Mouse (Mus musculus): ENCODE measurements at regions not wholly inside any gene's neighbourhood (a gene's known extent, or its start where the extent isn't known, plus 50 kb on each side); places are given as distances from the start of the nearest gene placed in this dataset.
A peak's percentile ranks its signal among the peaks of the same experiment; 100 is the strongest.

DNA sequence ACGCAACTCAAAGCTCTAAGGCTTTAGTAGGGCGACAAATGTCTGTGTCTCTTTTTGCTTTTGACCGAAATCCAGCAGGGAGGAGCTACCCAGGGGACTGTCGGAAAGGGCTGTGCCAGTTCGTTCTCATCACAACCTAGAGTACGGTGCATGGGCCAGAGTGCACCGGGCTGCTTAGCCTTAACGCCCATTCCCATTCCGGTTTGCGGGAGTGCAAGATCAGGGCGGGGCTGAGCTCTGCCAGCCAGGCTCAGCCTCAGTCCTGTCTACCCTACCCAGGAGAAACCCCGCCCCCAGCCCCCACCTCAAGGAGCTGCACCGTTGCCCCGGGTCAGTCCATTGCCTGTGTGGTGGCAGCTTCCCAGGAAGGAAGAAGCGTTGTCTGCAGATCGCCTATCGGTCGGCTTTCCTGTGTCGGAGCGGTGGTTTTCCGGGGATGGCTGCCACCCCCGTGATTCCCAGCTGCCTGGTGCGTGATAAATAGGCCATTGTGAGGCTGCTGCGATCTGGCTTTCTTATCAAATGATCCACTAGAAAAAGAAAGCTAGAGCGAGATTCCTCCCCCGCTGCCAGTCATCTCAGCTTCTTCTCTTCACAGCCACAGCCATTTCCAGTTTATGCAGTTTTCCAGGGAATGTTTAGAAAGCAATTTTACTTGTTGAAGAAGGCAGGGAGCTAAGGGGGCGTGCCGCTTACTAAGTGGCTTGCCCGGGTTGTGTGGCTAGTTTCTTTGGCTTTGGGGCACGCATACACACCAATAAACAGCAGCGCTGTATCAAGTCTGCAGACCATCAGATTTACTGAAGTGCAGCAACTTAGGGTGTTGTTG, 187.4 kb upstream of the Ankrd55 start:
- Histone ChIP-seq H3K4me1 (ENCODE audit: control insufficient read depth, insufficient read depth, low read length) (peaks cover 13% of the 10 kb centered on the region), H3K27ac (ENCODE audit: insufficient read depth, low read depth, low read length) (no peak overlapping the region), H3K4me3 (ENCODE audit: insufficient read depth, low read length) (peak overlapping the region; percentile 53)
- TF ChIP-seq POLR2A (IDR thresholded peaks at IDR 0.05; ENCODE audit: borderline replicate concordance, low read depth, low read length) (no peak), CTCF (IDR thresholded peaks at IDR 0.05; ENCODE audit: low read depth, low read length) (no peak)

DNA sequence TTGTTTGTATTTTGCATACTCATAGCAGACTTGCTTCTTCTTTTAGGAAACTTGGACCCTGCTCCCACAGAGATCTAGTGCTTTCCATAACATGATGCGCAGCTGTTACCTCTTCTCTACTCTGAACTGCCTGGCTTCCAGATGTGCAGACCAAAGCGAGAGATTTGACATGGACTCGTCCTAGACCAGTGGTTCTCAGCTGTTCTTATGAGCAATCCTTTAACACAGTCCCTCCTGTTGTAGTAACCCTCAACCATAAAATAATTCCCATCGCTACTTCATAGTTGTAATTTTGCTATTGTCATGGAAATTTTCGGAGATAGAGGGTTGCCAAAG, 186.9 kb upstream of the Ankrd55 start:
- Histone ChIP-seq H3K4me3 (ENCODE audit: insufficient read depth, low read length) (peak overlapping the region; percentile 53), H3K4me1 (ENCODE audit: control insufficient read depth, insufficient read depth, low read length) (peaks cover 16% of the 10 kb centered on the region), H3K27ac (ENCODE audit: insufficient read depth, low read depth, low read length) (no peak overlapping the region)
- no peak for TF ChIP-seq CTCF (IDR thresholded peaks at IDR 0.05; ENCODE audit: low read depth, low read length)
- TF ChIP-seq POLR2A (IDR thresholded peaks at IDR 0.05; ENCODE audit: borderline replicate concordance, low read depth, low read length): no peak

DNA sequence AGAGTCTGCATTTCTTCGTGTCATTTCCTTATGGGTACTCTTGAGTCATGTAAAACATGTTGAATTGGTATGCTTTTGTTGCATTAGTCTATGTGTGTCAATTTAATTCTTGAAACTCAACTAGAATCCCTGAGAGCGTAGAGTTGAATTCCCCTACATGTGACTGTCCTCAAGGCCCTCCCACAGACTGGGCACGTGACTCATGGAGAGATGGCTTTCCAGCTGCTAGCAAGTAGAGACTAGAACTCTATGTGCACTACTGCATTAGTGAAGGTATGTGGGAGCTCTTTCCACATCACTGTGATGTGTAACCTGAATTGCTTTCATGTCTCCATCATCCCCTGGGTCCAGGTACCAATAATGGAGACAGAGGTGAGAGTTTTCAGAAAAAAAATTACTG, 182.3 kb upstream of the Ankrd55 start:
- H3K27ac ChIP-seq (ENCODE audit: insufficient read depth, low read depth, low read length): no peak overlapping the region
- H3K4me1 ChIP-seq (ENCODE audit: control insufficient read depth, insufficient read depth, low read length): peaks cover 27% of the 10 kb centered on the region
- TF ChIP-seq POLR2A (IDR thresholded peaks at IDR 0.05; ENCODE audit: borderline replicate concordance, low read depth, low read length) (no peak), CTCF (IDR thresholded peaks at IDR 0.05; ENCODE audit: low read depth, low read length) (no peak)
- H3K4me3 ChIP-seq (ENCODE audit: insufficient read depth, low read length): no peak overlapping the region

DNA sequence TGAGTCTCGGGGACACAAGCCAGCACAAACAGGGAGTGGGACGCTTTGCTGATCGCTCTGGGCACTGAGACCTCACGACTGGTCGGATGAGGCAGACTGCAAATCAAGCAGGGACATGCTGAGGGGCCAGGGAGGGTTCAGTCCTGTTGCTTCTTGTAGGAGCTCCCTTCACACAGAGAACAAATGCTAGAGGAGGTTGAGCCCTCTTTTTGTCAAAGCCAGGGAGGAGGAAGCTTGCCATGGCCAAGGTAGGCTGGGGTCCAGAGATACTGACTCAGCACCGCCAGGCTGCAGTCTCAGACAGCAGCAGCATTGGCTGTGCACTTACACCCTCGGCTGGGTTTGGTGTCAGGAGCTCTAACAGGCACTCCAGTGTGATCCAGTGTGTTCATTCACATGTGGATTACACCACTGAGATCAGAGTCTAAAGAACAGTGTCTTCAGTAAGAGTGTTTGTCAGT, 173.5 kb upstream of the Ankrd55 start:
- no peak overlapping the region for H3K4me3 ChIP-seq (ENCODE audit: insufficient read depth, low read length)
- peaks cover 51% of the 10 kb centered on the region for H3K4me1 ChIP-seq (ENCODE audit: control insufficient read depth, insufficient read depth, low read length)
- TF ChIP-seq POLR2A (IDR thresholded peaks at IDR 0.05; ENCODE audit: borderline replicate concordance, low read depth, low read length): no peak
- TF ChIP-seq CTCF (IDR thresholded peaks at IDR 0.05; ENCODE audit: low read depth, low read length): no peak
- no peak overlapping the region for H3K27ac ChIP-seq (ENCODE audit: insufficient read depth, low read depth, low read length)

DNA sequence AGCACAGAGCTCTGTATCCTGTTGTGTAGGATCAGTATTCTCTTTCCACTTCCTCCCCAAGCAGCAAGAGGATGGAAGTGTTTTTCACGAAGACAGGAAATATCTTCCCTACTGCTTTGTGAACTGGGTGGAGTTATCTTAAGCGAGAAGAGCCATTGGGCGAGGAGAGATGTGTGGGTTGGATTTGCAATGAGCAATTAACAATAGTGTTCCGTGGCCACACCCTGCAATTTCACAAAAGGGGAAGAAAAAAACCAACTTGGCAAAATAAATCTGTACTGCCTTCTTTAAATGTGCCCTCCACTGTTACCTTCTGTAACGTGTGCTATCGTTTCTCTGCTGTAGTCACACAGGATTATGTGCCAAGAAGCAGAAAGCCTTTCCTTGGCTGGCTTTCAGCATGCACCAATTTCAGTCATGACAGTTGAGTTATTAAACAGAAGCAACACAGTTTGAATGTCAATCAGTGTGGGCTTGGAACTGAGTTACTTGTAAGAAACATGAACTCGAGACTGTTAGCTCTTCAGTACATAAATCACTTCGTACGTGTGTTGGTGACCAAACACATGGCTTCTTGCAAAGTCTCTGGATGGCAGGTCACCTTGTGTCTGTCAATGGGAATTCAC, 172.0 kb upstream of the Ankrd55 start:
- no peak for TF ChIP-seq POLR2A (IDR thresholded peaks at IDR 0.05; ENCODE audit: borderline replicate concordance, low read depth, low read length)
- TF ChIP-seq CTCF (IDR thresholded peaks at IDR 0.05; ENCODE audit: low read depth, low read length): no peak
- H3K4me1 ChIP-seq (ENCODE audit: control insufficient read depth, insufficient read depth, low read length): peaks cover 48% of the 10 kb centered on the region
- peak overlapping the region; percentile 74 for H3K27ac ChIP-seq (ENCODE audit: insufficient read depth, low read depth, low read length)
- H3K4me3 ChIP-seq (ENCODE audit: insufficient read depth, low read length): peak overlapping the region; percentile 5

DNA sequence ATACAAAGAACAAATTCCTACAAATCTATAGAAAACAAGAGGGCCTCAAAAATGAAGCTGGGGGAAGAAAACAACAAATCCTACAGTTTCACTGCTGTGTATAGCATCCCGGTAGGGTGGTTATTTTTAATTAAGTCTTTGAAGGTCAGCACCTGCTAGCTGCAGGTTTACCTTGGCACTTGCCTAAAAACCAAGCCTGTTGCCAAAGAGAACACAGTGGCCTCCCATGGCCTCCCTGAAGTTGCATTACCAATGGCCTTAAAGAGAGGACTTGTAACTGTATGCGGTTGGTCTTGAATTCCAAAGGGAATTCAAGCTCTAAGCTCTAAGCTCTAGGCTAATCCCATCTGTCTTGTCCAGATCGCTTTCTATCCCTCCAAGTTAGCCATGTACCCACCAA, 169.7 kb upstream of the Ankrd55 start:
- Histone ChIP-seq H3K4me1 (ENCODE audit: control insufficient read depth, insufficient read depth, low read length) (peaks cover 32% of the 10 kb centered on the region), H3K27ac (ENCODE audit: insufficient read depth, low read depth, low read length) (no peak overlapping the region), H3K4me3 (ENCODE audit: insufficient read depth, low read length) (no peak overlapping the region)
- no peak for TF ChIP-seq CTCF (IDR thresholded peaks at IDR 0.05; ENCODE audit: low read depth, low read length)
- TF ChIP-seq POLR2A (IDR thresholded peaks at IDR 0.05; ENCODE audit: borderline replicate concordance, low read depth, low read length): no peak

DNA sequence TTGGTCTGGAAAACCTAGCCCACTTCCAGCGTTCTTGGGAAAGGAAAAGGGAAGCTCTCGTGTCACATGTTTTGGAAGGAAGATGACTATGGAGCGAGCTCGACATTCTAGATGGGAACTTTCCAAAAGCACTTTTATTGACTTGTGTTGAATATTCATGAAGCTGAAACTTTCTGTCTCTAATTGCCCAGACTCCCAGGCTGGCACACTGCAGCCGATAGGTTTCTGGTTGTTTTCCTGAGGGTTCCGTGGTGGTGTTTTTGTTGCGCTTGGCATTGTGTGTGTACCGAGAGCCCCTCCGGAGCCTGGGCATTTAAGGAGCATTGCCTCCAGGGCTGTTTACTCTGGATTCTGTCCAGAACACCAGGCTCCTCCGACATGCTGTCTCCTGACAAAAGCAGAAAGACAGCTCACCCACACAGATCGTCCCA, 168.6 kb upstream of the Ankrd55 start:
- no peak overlapping the region for H3K4me3 ChIP-seq (ENCODE audit: insufficient read depth, low read length)
- peaks cover 23% of the 10 kb centered on the region for H3K4me1 ChIP-seq (ENCODE audit: control insufficient read depth, insufficient read depth, low read length)
- no peak overlapping the region for H3K27ac ChIP-seq (ENCODE audit: insufficient read depth, low read depth, low read length)
- TF ChIP-seq CTCF (IDR thresholded peaks at IDR 0.05; ENCODE audit: low read depth, low read length): no peak
- TF ChIP-seq POLR2A (IDR thresholded peaks at IDR 0.05; ENCODE audit: borderline replicate concordance, low read depth, low read length): no peak

DNA sequence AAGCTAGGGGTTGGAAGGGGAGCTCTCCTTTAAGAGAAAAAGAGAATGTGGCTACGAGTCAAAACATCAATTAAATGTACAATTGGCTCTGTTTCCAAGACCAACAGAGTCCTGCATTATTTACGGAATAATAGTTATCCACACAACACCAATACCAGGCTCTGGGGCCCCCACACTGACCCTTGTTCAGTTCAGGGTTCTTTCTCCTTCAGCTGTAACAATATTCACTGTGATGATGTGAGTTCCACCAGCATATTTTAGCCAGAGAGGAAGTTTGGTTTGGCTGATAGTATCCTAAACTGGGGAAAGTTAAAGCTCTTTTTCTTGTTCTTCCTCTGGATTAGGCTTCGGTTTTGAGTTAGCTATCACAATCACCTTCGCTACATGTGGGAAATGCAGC, 167.9 kb upstream of the Ankrd55 start:
- Histone ChIP-seq H3K4me1 (ENCODE audit: control insufficient read depth, insufficient read depth, low read length) (peaks cover 18% of the 10 kb centered on the region), H3K27ac (ENCODE audit: insufficient read depth, low read depth, low read length) (no peak overlapping the region), H3K4me3 (ENCODE audit: insufficient read depth, low read length) (no peak overlapping the region)
- no peak for TF ChIP-seq CTCF (IDR thresholded peaks at IDR 0.05; ENCODE audit: low read depth, low read length)
- TF ChIP-seq POLR2A (IDR thresholded peaks at IDR 0.05; ENCODE audit: borderline replicate concordance, low read depth, low read length): no peak

DNA sequence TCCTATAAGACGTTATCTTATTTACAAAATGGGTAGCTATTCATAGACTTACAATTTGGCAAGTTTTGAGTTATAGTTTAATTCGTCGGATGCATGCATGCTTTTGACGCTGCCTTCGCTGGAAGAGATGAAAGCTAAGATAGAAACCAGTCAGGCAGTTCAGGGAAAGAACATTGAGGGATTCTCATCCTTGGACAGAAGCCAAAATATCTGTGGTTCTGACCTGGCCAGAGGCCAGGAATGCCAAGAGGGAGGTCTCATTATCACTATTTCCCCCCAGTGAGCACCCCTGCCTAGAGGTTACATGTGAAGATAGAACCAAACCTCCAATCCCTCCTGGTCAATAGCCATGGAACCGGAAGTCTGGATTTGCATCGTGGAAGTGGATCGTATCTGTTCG, 167.1 kb upstream of the Ankrd55 start:
- Histone ChIP-seq H3K27ac (ENCODE audit: insufficient read depth, low read depth, low read length) (no peak overlapping the region), H3K4me1 (ENCODE audit: control insufficient read depth, insufficient read depth, low read length) (peaks cover 12% of the 10 kb centered on the region), H3K4me3 (ENCODE audit: insufficient read depth, low read length) (no peak overlapping the region)
- TF ChIP-seq POLR2A (IDR thresholded peaks at IDR 0.05; ENCODE audit: borderline replicate concordance, low read depth, low read length) (no peak), CTCF (IDR thresholded peaks at IDR 0.05; ENCODE audit: low read depth, low read length) (no peak)

DNA sequence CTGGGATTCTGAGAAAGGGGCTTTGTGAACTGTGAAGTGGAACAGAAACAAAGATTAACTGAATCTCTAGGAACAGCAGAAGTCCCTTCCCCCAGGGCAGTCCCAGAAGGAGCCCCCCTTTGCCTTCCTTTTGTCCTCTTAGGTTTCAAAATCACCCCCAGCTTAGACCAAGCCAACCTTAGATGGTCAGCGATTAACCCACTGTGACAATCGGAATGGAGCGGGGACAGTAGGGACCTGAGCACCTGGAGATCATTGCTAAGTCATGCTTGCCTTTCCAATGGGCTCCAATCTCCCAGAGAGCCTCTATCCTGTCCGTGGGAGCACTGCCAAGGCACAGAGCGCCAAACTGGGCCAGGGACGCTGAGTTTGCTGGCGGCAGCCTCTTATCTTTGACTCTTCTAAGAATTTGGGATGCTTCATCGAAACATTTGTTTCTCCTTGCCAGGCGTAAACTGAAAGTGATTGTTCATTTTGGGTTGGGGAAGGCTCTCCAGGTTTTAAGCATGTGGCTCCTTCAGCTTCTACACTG, 165.3 kb upstream of the Ankrd55 start:
- Histone ChIP-seq H3K4me3 (ENCODE audit: insufficient read depth, low read length) (no peak overlapping the region), H3K4me1 (ENCODE audit: control insufficient read depth, insufficient read depth, low read length) (peaks cover 5% of the 10 kb centered on the region), H3K27ac (ENCODE audit: insufficient read depth, low read depth, low read length) (no peak overlapping the region)
- TF ChIP-seq CTCF (IDR thresholded peaks at IDR 0.05; ENCODE audit: low read depth, low read length) (no peak), POLR2A (IDR thresholded peaks at IDR 0.05; ENCODE audit: borderline replicate concordance, low read depth, low read length) (no peak)
